Mouse (Mus musculus): ENCODE data around the gene Ensa. TPM values are rescaled to one million over a fixed set of nuclear protein-coding genes. Genes with fewer than 3 reads are reported as not detected.
A peak's percentile ranks its signal among the peaks of the same experiment; 100 is the strongest.

Gene Ensa
- total RNA-seq (2014; rRNA removed) (23.5 and 25.1 TPM in 2 replicates), polyA plus RNA-seq (2012; rRNA removed) (5.0 and 5.2 TPM in 2 replicates)

DNA sequence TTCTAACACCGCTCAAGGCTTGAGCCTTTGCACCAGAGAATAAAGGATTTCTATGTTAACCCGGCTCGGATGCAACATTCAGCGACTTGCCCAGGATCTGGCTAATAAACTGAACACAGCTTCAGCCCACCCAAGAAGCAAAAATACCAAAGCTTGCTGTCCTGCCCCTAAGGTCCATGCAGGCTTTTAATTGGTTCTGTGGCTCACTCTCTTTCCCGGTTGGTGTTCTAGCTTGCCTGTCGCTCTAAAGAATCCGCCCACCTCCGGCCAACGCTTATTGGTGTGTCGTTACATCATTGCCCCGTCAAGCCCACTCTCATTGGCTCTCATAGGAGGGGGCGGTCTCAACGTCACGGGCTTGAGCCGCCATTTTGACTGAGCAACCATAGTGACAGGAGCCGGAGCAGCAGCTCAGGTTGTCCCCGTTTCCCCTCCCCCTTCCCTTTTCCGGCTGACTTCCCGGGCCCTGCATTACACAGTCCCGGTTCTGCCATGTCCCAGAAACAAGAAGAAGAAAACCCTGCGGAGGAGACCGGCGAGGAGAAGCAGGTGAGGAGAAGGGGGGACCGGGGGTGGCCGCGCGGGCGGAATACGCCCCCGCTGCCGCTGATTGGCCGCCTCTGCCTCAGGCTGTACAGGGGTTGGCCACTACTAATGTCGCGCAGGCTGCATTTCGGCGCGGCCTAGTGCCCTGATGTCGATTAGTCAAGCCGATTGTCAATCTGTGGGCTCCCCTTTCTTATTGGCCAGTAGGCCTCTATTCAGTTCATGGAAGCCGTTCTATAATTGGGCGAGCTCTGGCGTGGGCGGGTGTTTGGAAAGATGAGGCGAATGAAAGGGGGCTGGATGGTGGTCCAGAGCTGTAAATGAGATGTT lies at the start of gene Ensa:
Gene Ensa, plus strand, starts transcription at position 366 of the 876 bp plus-strand sequence.
- DNase-seq (ENCODE audit: extremely low read depth, low read depth, low spot score) = peak; percentile 97
- under 1% methylated on average over 44 of the region's 44 CpGs for WGBS
- peak within 1 kb of the TSS; percentile 67 for H3K4me3 ChIP-seq (ENCODE audit: insufficient read depth, low read depth, low read length)
- no peaks in the 10 kb centered on the region for H3K27me3 ChIP-seq (ENCODE audit: control insufficient read depth, insufficient read depth, low read length)
- peak within 1 kb of the TSS; percentile 81 for H3K27ac ChIP-seq (replicated peaks; ENCODE audit: insufficient read depth, low read depth, low read length)
- H3K4me1 ChIP-seq (ENCODE audit: control insufficient read depth, insufficient read depth, low read length) = peaks cover 8% of the 10 kb centered on the region
- 0 out of 2 replicates have a peak, but pooled peaks have one; percentile 61 for TF ChIP-seq POLR2A (IDR thresholded peaks at IDR 0.05; ENCODE audit: extremely low read depth, insufficient read depth, low read length)
- no peak for TF ChIP-seq CTCF (IDR thresholded peaks at IDR 0.05; ENCODE audit: low read depth, low read length)
- H3K9ac ChIP-seq (ENCODE audit: low read depth, low read length) = peak within 1 kb of the TSS; percentile 78
- peaks cover 3% of the 10 kb centered on the region; the same call in 1 of the 2 replicates for H3K79me2 ChIP-seq (ENCODE audit: control insufficient read depth, insufficient read depth, low read length)
- peaks cover 11% of the 10 kb centered on the region; the same call in 1 of the 2 replicates for H3K36me3 ChIP-seq (ENCODE audit: control insufficient read depth, insufficient read depth, low read length)

- Histone ChIP-seq H3K79me2 (ENCODE audit: control insufficient read depth, insufficient read depth, low read length) (no peaks in the 10 kb centered on the region), H3K4me1 (ENCODE audit: control insufficient read depth, insufficient read depth, low read length) (no peaks in the 10 kb centered on the region; the same call in 1 of the 2 replicates), H3K4me3 (ENCODE audit: insufficient read depth, low read depth, low read length) (peak overlapping the region; percentile 34; the same call in 1 of the 2 replicates), H3K27me3 (ENCODE audit: control insufficient read depth, insufficient read depth, low read length) (no peaks in the 10 kb centered on the region), H3K36me3 (ENCODE audit: control insufficient read depth, insufficient read depth, low read length) (peaks cover 8% of the 10 kb centered on the region; the same call in 1 of the 2 replicates), H3K27ac (replicated peaks; ENCODE audit: insufficient read depth, low read depth, low read length) (no peak overlapping the region), H3K9ac (ENCODE audit: low read depth, low read length) (no peak overlapping the region)
- 54% methylated on average over 8 of the region's 8 CpGs for WGBS
- no peak for TF ChIP-seq CTCF (IDR thresholded peaks at IDR 0.05; ENCODE audit: low read depth, low read length)
- no peak for TF ChIP-seq POLR2A (IDR thresholded peaks at IDR 0.05; ENCODE audit: extremely low read depth, insufficient read depth, low read length)
- no peak for DNase-seq (ENCODE audit: extremely low read depth, low read depth, low spot score)
Observed at GRCm38 (mm10) chr3:95587754-95588603, 36.8 kb upstream of the Ensa start.

DNA sequence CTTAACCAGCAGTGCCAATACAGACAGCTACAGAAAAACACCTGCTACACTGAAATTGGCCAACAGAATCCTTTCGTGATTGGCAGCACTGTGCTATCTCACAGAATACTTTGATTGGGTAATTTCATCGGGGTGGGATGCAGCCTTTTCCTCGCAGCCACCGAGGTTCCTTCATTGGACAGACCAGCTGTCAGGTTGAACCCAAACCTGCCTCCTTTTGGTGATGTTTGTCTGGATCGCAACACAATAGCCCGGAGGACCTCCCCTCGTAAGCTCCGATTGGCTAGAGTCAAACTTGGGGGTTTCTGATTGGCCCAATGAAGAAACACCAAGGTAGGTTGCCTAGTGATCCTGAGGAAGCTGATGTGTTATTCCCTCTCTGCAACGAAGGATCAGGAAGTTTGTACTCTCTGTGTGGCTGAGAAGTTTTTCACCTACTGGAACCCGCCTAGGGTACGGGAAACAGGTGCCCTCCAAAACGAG lies 36.1 kb upstream of the Ensa start, which contains the start of gene Golph3l:
Gene Golph3l, plus strand, starts transcription at position 331 of the 483 bp plus-strand sequence.
- no peaks in the 10 kb centered on the region for H3K27me3 ChIP-seq (ENCODE audit: control insufficient read depth, insufficient read depth, low read length)
- no peaks in the 10 kb centered on the region for H3K79me2 ChIP-seq (ENCODE audit: control insufficient read depth, insufficient read depth, low read length)
- no peaks in the 10 kb centered on the region; the same call in 1 of the 2 replicates for H3K4me1 ChIP-seq (ENCODE audit: control insufficient read depth, insufficient read depth, low read length)
- peak within 1 kb of the TSS; percentile 76 for H3K9ac ChIP-seq (ENCODE audit: low read depth, low read length)
- WGBS = 0% methylated on average over 12 of the region's 12 CpGs
- peak within 1 kb of the TSS; percentile 68 for H3K4me3 ChIP-seq (ENCODE audit: insufficient read depth, low read depth, low read length)
- peak; percentile 99 for DNase-seq (ENCODE audit: extremely low read depth, low read depth, low spot score)
- peak within 1 kb of the TSS; percentile 47 for H3K27ac ChIP-seq (replicated peaks; ENCODE audit: insufficient read depth, low read depth, low read length)
- peaks cover 11% of the 10 kb centered on the region; the same call in 1 of the 2 replicates for H3K36me3 ChIP-seq (ENCODE audit: control insufficient read depth, insufficient read depth, low read length)
- TF ChIP-seq POLR2A (IDR thresholded peaks at IDR 0.05; ENCODE audit: extremely low read depth, insufficient read depth, low read length) (no peak), CTCF (IDR thresholded peaks at IDR 0.05; ENCODE audit: low read depth, low read length) (no peak)

DNA sequence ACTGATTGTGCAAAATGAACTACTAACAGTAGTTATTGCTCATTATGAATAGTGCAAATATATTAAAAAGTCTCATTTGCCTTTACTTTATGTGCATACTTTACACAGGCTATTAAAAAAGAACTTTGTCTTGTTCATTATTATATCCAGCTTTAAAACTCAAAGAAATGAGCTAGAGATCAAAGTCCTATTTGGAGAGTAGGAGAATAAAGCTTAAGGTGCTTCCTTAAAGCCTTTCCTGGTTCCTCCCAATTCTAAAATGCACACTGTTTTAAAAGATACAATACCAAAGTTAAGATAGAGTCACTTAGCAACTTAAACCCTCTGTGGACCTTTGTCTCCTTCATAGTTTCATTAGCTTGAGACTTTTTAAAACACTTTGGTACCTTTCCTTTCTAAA lies 26.1 kb upstream of the Ensa start:
- no peak for DNase-seq (ENCODE audit: extremely low read depth, low read depth, low spot score)
- Histone ChIP-seq H3K79me2 (ENCODE audit: control insufficient read depth, insufficient read depth, low read length) (no peaks in the 10 kb centered on the region), H3K4me3 (ENCODE audit: insufficient read depth, low read depth, low read length) (no peak overlapping the region), H3K27me3 (ENCODE audit: control insufficient read depth, insufficient read depth, low read length) (no peaks in the 10 kb centered on the region), H3K4me1 (ENCODE audit: control insufficient read depth, insufficient read depth, low read length) (no peaks in the 10 kb centered on the region), H3K36me3 (ENCODE audit: control insufficient read depth, insufficient read depth, low read length) (peaks cover 11% of the 10 kb centered on the region), H3K9ac (ENCODE audit: low read depth, low read length) (no peak overlapping the region), H3K27ac (replicated peaks; ENCODE audit: insufficient read depth, low read depth, low read length) (no peak overlapping the region)
- TF ChIP-seq CTCF (IDR thresholded peaks at IDR 0.05; ENCODE audit: low read depth, low read length) = no peak
- TF ChIP-seq POLR2A (IDR thresholded peaks at IDR 0.05; ENCODE audit: extremely low read depth, insufficient read depth, low read length) = no peak

- Histone ChIP-seq H3K27me3 (ENCODE audit: control insufficient read depth, insufficient read depth, low read length) (no peaks in the 10 kb centered on the region), H3K4me1 (ENCODE audit: control insufficient read depth, insufficient read depth, low read length) (no peaks in the 10 kb centered on the region), H3K79me2 (ENCODE audit: control insufficient read depth, insufficient read depth, low read length) (no peaks in the 10 kb centered on the region), H3K4me3 (ENCODE audit: insufficient read depth, low read depth, low read length) (no peak overlapping the region), H3K27ac (replicated peaks; ENCODE audit: insufficient read depth, low read depth, low read length) (no peak overlapping the region), H3K9ac (ENCODE audit: low read depth, low read length) (no peak overlapping the region), H3K36me3 (ENCODE audit: control insufficient read depth, insufficient read depth, low read length) (peaks cover 3% of the 10 kb centered on the region)
- DNase-seq (ENCODE audit: extremely low read depth, low read depth, low spot score) = no peak
- no peak for TF ChIP-seq POLR2A (IDR thresholded peaks at IDR 0.05; ENCODE audit: extremely low read depth, insufficient read depth, low read length)
- TF ChIP-seq CTCF (IDR thresholded peaks at IDR 0.05; ENCODE audit: low read depth, low read length) = no peak
- WGBS = 79% methylated on average over 3 of the region's 3 CpGs
Observed at GRCm38 (mm10) chr3:95601287-95601686, 23.5 kb upstream of the Ensa start.

Data from liver, adult 2 months (tissue).